Mouse (Mus musculus): ENCODE results near the gene Olfr1105. TPM values are rescaled to one million over a fixed set of nuclear protein-coding genes. Genes with fewer than 3 reads are reported as not detected.

Gene Olfr1105
- not detected in 2 replicates for polyA plus RNA-seq (2012; rRNA removed; ENCODE audit: low replicate concordance)

DNA sequence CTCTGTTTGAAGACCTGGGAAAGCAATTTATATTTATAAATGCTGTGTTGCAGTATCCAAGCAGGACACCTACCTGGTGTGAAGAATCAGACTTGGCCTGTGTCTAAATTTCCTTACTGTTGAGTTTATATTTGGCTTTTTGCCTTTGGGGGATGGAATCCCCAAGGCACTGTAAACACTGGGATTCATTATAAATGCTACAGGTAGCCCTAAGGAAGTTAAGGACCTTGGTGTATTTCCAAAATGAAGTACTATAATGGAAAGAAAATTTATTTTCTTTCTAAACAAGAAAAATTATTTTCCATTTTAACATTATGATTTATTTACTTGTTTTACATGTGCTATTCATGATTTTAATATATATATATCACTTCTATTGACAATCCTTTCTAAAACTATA, at the start of gene Olfr1105:
Olfr1105 (minus strand) TSS at position 101 of the 400 bp plus-strand sequence.

DNA sequence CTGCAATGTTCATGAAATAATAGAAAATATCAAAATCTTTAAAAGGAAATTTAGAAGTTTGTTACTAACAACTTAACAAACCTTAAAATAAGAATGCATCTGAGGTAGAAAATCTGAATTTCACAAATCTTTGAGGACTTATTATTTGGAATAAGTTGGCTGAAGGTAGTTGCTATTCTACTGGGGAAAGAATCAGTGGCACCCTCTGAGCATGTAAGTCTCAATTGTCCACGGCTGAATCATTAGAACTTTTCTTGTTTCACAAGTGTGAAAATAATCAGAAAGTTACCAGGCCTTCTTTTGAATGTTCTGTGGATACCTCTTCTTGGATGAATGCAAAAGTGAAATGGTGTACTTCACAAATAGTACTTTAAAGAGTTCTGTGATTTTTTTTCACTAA, 39.4 kb upstream of the Olfr1105 start, which contains the start of gene Olfr1107:
Olfr1107 (minus strand) TSS at position 101 of the 400 bp plus-strand sequence.

DNA sequence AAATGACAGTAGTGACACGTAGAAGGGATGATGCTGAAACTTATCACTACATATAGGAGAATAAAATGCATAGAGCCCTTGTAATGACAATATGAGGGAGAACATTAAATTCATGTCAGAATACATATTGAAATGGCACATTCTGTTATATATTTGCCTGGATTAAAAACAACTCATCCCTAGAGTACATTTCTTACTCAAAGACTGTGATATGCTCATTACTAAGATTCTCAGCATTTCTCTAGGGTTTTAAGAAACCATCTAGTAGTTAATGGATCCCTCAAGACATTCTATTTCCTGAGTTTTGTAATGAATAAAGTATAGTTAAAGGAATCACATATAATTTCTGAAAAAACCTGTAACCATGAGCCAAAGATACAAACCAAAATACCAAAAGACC, 15.8 kb upstream of the Olfr1105 start, which contains the start of gene Olfr1106:
Olfr1106 (minus strand) TSS at position 101 of the 400 bp plus-strand sequence.

DNA sequence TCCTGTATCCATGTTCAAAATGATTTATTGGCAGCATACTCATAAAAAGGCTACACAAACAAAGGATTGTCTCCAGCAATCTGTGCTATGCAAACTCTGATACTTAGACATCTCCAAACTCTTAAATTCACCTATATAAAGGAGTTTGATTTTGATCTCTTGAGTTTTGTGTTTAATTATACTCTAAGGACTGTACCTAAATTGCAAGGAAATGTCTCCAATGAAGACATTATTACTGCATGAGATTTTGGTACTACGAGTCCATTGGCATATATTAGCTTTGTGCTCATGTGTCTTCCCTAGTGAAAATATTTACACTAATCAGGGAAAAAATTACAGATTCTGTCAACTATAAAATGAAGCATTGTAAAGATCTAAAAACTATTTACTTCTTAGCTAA, 9.4 kb downstream of the Olfr1105 start, which contains the start of gene Olfr1104:
Olfr1104 (minus strand) TSS at position 101 of the 400 bp plus-strand sequence.

DNA sequence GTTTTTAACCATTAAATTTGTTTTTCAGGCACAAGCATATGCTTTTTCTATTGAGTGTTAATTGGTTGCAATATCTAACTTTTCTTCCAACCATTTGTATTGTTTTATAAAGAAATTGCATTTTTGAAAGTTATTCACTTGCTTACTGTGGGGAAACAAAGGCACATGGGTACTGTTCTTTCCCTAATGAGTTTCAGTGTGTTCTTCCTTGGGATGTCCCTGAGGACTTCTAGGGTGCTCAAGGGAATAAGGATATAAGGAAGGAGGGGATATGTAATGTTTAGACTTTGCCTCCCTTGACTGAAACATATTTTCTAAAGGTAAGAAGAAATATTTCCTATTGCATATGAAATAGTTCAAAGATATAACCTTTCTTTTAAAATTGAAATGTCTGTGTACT, 38.2 kb downstream of the Olfr1105 start, which contains the start of gene Olfr1102:
Olfr1102 (plus strand) TSS at position 301 of the 400 bp plus-strand sequence.

DNA sequence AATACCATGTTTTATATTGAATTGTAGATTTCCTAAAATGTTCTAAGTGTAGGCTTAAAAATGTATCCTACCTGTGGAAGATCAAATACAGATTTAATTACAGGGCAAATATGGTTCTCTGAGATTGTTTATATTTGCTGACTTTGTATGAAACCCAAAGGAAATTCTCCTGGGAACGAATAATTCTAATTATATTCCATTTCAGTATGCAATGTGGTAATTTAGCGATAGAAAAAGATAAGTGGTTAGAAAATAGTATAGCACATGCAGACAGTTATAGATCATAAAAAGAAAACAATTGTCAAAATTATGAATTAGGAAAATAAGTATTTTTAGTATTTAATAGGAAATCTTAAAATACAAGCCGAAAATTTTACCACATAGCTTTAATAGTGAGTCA, 45.2 kb downstream of the Olfr1105 start, which contains the start of gene Olfr1101:
Olfr1101 (minus strand) TSS at position 101 of the 400 bp plus-strand sequence.

Other genes starting within 250 kb of the Olfr1105 start
- not detected in 2 replicates for gene Olfr141, start 226.5 kb downstream of the Olfr1105 start, polyA plus RNA-seq (2012; rRNA removed; ENCODE audit: low replicate concordance)
- not detected in 2 replicates for gene Olfr1094, start 211.9 kb downstream of the Olfr1105 start, polyA plus RNA-seq (2012; rRNA removed; ENCODE audit: low replicate concordance)
- not detected in 2 replicates for gene Olfr1095, start 184.8 kb downstream of the Olfr1105 start, polyA plus RNA-seq (2012; rRNA removed; ENCODE audit: low replicate concordance)
- not detected in 2 replicates for gene Gm13723, start 161.7 kb downstream of the Olfr1105 start, polyA plus RNA-seq (2012; rRNA removed; ENCODE audit: low replicate concordance)
- gene Olfr1097, start 144.3 kb downstream of the Olfr1105 start, polyA plus RNA-seq (2012; rRNA removed; ENCODE audit: low replicate concordance): not detected in 2 replicates
- gene Olfr1098, start 112.0 kb downstream of the Olfr1105 start, polyA plus RNA-seq (2012; rRNA removed; ENCODE audit: low replicate concordance): not detected in 2 replicates
- gene Olfr1099, start 75.8 kb downstream of the Olfr1105 start, polyA plus RNA-seq (2012; rRNA removed; ENCODE audit: low replicate concordance): not detected in 2 replicates
- not detected in 2 replicates for gene Olfr1100, start 56.6 kb downstream of the Olfr1105 start, polyA plus RNA-seq (2012; rRNA removed; ENCODE audit: low replicate concordance)
- gene Olfr1101, start 45.3 kb downstream of the Olfr1105 start, polyA plus RNA-seq (2012; rRNA removed; ENCODE audit: low replicate concordance): not detected in 2 replicates
- gene Olfr1102, start 38.1 kb downstream of the Olfr1105 start, polyA plus RNA-seq (2012; rRNA removed; ENCODE audit: low replicate concordance): not detected in 2 replicates
- gene Olfr1104, start 9.5 kb downstream of the Olfr1105 start, polyA plus RNA-seq (2012; rRNA removed; ENCODE audit: low replicate concordance): not detected in 2 replicates
- not detected in 2 replicates for gene Olfr1106, start 15.7 kb upstream of the Olfr1105 start, polyA plus RNA-seq (2012; rRNA removed; ENCODE audit: low replicate concordance)
- gene Olfr1107, start 39.3 kb upstream of the Olfr1105 start, polyA plus RNA-seq (2012; rRNA removed; ENCODE audit: low replicate concordance): not detected in 2 replicates
- gene Olfr1109, start 59.5 kb upstream of the Olfr1105 start, polyA plus RNA-seq (2012; rRNA removed; ENCODE audit: low replicate concordance): not detected in 2 replicates
- not detected in 2 replicates for gene Olfr259, start 78.0 kb upstream of the Olfr1105 start, polyA plus RNA-seq (2012; rRNA removed; ENCODE audit: low replicate concordance)
- not detected in 2 replicates for gene Olfr1110, start 103.8 kb upstream of the Olfr1105 start, polyA plus RNA-seq (2012; rRNA removed; ENCODE audit: low replicate concordance)
- not detected in 2 replicates for gene Olfr1111, start 116.1 kb upstream of the Olfr1105 start, polyA plus RNA-seq (2012; rRNA removed; ENCODE audit: low replicate concordance)
- gene Olfr1112, start 151.3 kb upstream of the Olfr1105 start, polyA plus RNA-seq (2012; rRNA removed; ENCODE audit: low replicate concordance): not detected in 2 replicates
- gene Olfr1113, start 172.4 kb upstream of the Olfr1105 start, polyA plus RNA-seq (2012; rRNA removed; ENCODE audit: low replicate concordance): not detected in 2 replicates
- gene Olfr1115, start 211.5 kb upstream of the Olfr1105 start, polyA plus RNA-seq (2012; rRNA removed; ENCODE audit: low replicate concordance): not detected in 2 replicates
- not detected in 2 replicates for gene Olfr1116, start 231.0 kb upstream of the Olfr1105 start, polyA plus RNA-seq (2012; rRNA removed; ENCODE audit: low replicate concordance)